In the genomic region with DNA sequence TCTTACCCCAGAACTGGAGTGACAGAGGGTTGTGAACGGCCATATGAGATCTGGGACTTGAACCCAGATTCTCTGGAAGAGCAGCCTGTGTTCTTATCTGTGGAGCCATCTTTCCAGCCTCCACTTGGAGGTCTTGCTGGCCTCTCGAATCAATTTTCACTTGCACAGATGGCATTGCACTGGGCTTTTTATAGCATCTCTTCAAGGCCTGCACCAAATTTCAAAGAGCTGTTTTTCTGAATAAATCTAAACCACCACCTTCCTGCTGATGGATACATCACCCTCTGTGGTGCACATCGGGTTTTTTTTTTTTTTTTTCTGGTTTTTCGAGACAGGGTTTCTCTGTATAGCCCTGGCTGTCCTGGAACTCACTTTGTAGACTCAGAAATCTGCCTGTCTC, we compare ENCODE assay signal across 27 mouse cellular contexts. TPM values are rescaled to one million over a fixed set of nuclear protein-coding genes. Genes with fewer than 3 reads are reported as not detected.
"Had no signal": no experiment of that assay in that cellular context is flagged by ENCODE, and none has a peak within 500 bp of the region (broad histone marks: within the 10 kb centered on the region; RNA-seq: fewer than 3 reads in every experiment).

No protein-coding gene starts in this region.

- H3K27me3 ChIP-seq: heart, embryonic 12.5 days; intestine, embryonic 15.5 days had no signal

- ATAC-seq: hindbrain, embryonic 16.5 days; inflammation-experienced regulatory T-cells, adult 6 months; intestine, postnatal 0 days had no signal

- H3K4me3 ChIP-seq: heart, embryonic 10.5 days; heart, embryonic 12.5 days; intestine, embryonic 15.5 days; layer of hippocampus, adult 2 months; left cerebral cortex, adult 2 months; limb, embryonic 10.5 days; limb, embryonic 12.5 days; liver, embryonic 13.5 days had no signal

- H3K4me2 ChIP-seq: heart, embryonic 12.5 days; hindbrain, embryonic 14.5 days; limb, embryonic 12.5 days; liver, embryonic 13.5 days had no signal

- H3K9ac ChIP-seq: heart, embryonic 12.5 days; hindbrain, embryonic 14.5 days; intestine, embryonic 15.5 days; limb, embryonic 12.5 days; liver, embryonic 13.5 days had no signal

- H3K27ac ChIP-seq: heart, embryonic 10.5 days; hindbrain, embryonic 14.5 days; intestine, embryonic 15.5 days; layer of hippocampus, adult 2 months; left cerebral cortex, adult 2 months; limb, embryonic 10.5 days; limb, embryonic 12.5 days; liver, embryonic 13.5 days had no signal

- H3K36me3 ChIP-seq: intestine, embryonic 15.5 days; liver, embryonic 13.5 days had no signal

- H3K9me3 ChIP-seq: heart, embryonic 10.5 days; heart, embryonic 12.5 days; intestine, embryonic 15.5 days; limb, embryonic 10.5 days; limb, embryonic 12.5 days; liver, embryonic 13.5 days had no signal

- DNase-seq: gastrocnemius, postnatal 14 days; gastrocnemius, postnatal 36 days; heart, adult 18-20 months; heart, postnatal 14 days; heart, postnatal 36 days; kidney, adult 18-20 months; kidney, adult 8-10 months; kidney, postnatal 10 days; kidney, postnatal 4 days; liver, embryonic 13.5 days had no signal

- H3K4me1 ChIP-seq: heart, embryonic 12.5 days; intestine, embryonic 15.5 days; limb, embryonic 12.5 days; liver, embryonic 13.5 days had no signal

RNA-seq across cellular contexts. Expression of a gene that starts 51.0 kb away (rescaled TPM):
- total RNA-seq: hematopoietic stem cell, adult 5-6 weeks; layer of hippocampus, adult 2 months; layer of hippocampus, postnatal 25 days; left cerebral cortex, adult 2 months; left cerebral cortex, postnatal 14 days; left cerebral cortex, postnatal 36 days had no signal
- polyA plus RNA-seq: frontal cortex, adult 2 months; heart, embryonic 10.5 days; heart, embryonic 12.5 days; heart, embryonic 14.5 days; hindbrain, embryonic 14.5 days; inflammation-experienced regulatory T-cells, adult 6 months; limb, embryonic 10.5 days; limb, embryonic 12.5 days had no signal
